Comparison of ENCODE assay signal across 11 mouse cellular contexts in genomic region chr3:86056678-86057077, GRCm38 (mm10). TPM values are rescaled to one million over a fixed set of nuclear protein-coding genes. Genes with fewer than 3 reads are reported as not detected.
DNase-seq lines count a peak whose midpoint lies in the region; ATAC-seq and TF ChIP-seq lines count a peak whose summit lies in the region.
"Had no signal": no experiment of that assay in that cellular context is flagged by ENCODE, and none has a peak within 500 bp of the region (broad histone marks: within the 10 kb centered on the region; RNA-seq: fewer than 3 reads in every experiment).

No protein-coding gene starts in this region.

- H3K9me3 ChIP-seq in kidney, embryonic 15.5 days (replicated peaks) = no peaks in the 10 kb centered on the region
- no peaks in the 10 kb centered on the region for H3K9me3 ChIP-seq in forebrain, embryonic 15.5 days
- H3K9me3 ChIP-seq: liver, embryonic 12.5 days had no signal

- 76% methylated on average over 4 of the region's 4 CpGs for WGBS in kidney, embryonic 15.5 days
- WGBS in kidney, adult 2 months = 29% methylated on average over 4 of the region's 4 CpGs
- 63% methylated on average over 4 of the region's 4 CpGs for WGBS in forebrain, embryonic 15.5 days

- H3K4me2 ChIP-seq in kidney, embryonic 15.5 days = no peak overlapping the region
- H3K4me2 ChIP-seq in forebrain, embryonic 15.5 days (replicated peaks) = no peak overlapping the region
- H3K4me2 ChIP-seq: liver, embryonic 12.5 days had no signal

- peaks cover 3% of the 10 kb centered on the region; the same call in 1 of the 2 replicates for H3K4me1 ChIP-seq in kidney, embryonic 15.5 days
- H3K4me1 ChIP-seq in embryonic fibroblast, embryonic 13.5 days (ENCODE audit: control insufficient read depth, insufficient read depth, low read length) = peaks cover 5% of the 10 kb centered on the region
- peaks cover 17% of the 10 kb centered on the region for H3K4me1 ChIP-seq in kidney, adult 2 months (ENCODE audit: control insufficient read depth, insufficient read depth, low read length)
- no peaks in the 10 kb centered on the region for H3K4me1 ChIP-seq in forebrain, embryonic 15.5 days
- H3K4me1 ChIP-seq: liver, embryonic 12.5 days had no signal

- ATAC-seq in kidney, embryonic 15.5 days (replicated peaks; ENCODE audit: low FRiP score) = no peak
- ATAC-seq in forebrain, embryonic 15.5 days (replicated peaks) = no peak
- ATAC-seq: liver, embryonic 12.5 days had no signal

- H3K9ac ChIP-seq in kidney, embryonic 15.5 days = no peak overlapping the region
- H3K9ac ChIP-seq in forebrain, embryonic 15.5 days (replicated peaks) = no peak overlapping the region
- H3K9ac ChIP-seq: liver, embryonic 12.5 days had no signal

- H3K27ac ChIP-seq in kidney, embryonic 15.5 days = no peak overlapping the region
- H3K27ac ChIP-seq in embryonic fibroblast, embryonic 13.5 days (ENCODE audit: insufficient read depth, low read length) = peak overlapping the region; percentile 89
- peak overlapping the region; percentile 85; the same call in 1 of the 2 replicates for H3K27ac ChIP-seq in kidney, adult 2 months (ENCODE audit: insufficient read depth, low read depth, low read length)
- no peak overlapping the region for H3K27ac ChIP-seq in forebrain, embryonic 15.5 days (replicated peaks)
- H3K27ac ChIP-seq: liver, embryonic 12.5 days had no signal

- TF ChIP-seq POLR2A in embryonic fibroblast, embryonic 13.5 days (IDR thresholded peaks at IDR 0.05; ENCODE audit: low read depth, low read length) = no peak
- no peak for TF ChIP-seq POLR2A in kidney, adult 2 months (IDR thresholded peaks at IDR 0.05; ENCODE audit: low read depth, low read length)

- H3K27me3 ChIP-seq in kidney, embryonic 15.5 days = no peaks in the 10 kb centered on the region
- no peaks in the 10 kb centered on the region for H3K27me3 ChIP-seq in kidney, adult 2 months (replicated peaks; ENCODE audit: control insufficient read depth, insufficient read depth, low read length)
- no peaks in the 10 kb centered on the region for H3K27me3 ChIP-seq in forebrain, embryonic 15.5 days
- H3K27me3 ChIP-seq: liver, embryonic 12.5 days had no signal

- no peaks in the 10 kb centered on the region for H3K36me3 ChIP-seq in kidney, embryonic 15.5 days
- no peaks in the 10 kb centered on the region for H3K36me3 ChIP-seq in kidney, adult 2 months (ENCODE audit: control insufficient read depth, insufficient read depth, low read length)
- H3K36me3 ChIP-seq in forebrain, embryonic 15.5 days = no peaks in the 10 kb centered on the region
- H3K36me3 ChIP-seq: liver, embryonic 12.5 days had no signal

- H3K4me3 ChIP-seq in kidney, embryonic 15.5 days (replicated peaks) = no peak overlapping the region
- no peak overlapping the region for H3K4me3 ChIP-seq in embryonic fibroblast, embryonic 13.5 days (ENCODE audit: insufficient read depth, low read length)
- H3K4me3 ChIP-seq in kidney, adult 2 months (ENCODE audit: insufficient read depth, low read depth, low read length) = no peak overlapping the region
- H3K4me3 ChIP-seq in forebrain, embryonic 15.5 days = no peak overlapping the region
- H3K4me3 ChIP-seq: liver, embryonic 12.5 days had no signal

- no peak for TF ChIP-seq CTCF in embryonic fibroblast, embryonic 13.5 days (IDR thresholded peaks at IDR 0.05; ENCODE audit: borderline replicate concordance, insufficient read depth, low read length)
- no peak for TF ChIP-seq CTCF in kidney, adult 2 months (conservative IDR thresholded peaks at IDR 0.05; ENCODE audit: insufficient read depth, insufficient read length, low read depth, low read length)

- DNase-seq in kidney, adult 18-20 months = peak; percentile 78
- peak; percentile 94 for DNase-seq in kidney, adult 2 months
- peak; percentile 39 to 66 for DNase-seq in lung, postnatal 4 days
- no peak for DNase-seq in cerebellum, postnatal 25 days
- DNase-seq in right cerebral cortex, postnatal 10 days (ENCODE audit: low spot score in 2 of 2) = no peak
- DNase-seq: thymus, adult 2 months had no signal

RNA-seq across cellular contexts. Expression of gene Prss48, which starts 54.4 kb away (rescaled TPM):
- polyA plus RNA-seq in kidney, embryonic 15.5 days (2015; fragmentation: Nextera tagmentation; extraction: Ambion mirVana) = 0.18 and 0.39 TPM in 2 replicates
- polyA plus RNA-seq in embryonic fibroblast, embryonic 13.5 days (2011; ENCODE audit: insufficient read length, low read depth, missing spikeins) = not detected in 2 replicates
- polyA plus RNA-seq in kidney, adult 2 months (2012; rRNA removed) = not detected in 2 replicates
- polyA plus RNA-seq in forebrain, embryonic 15.5 days (2015; fragmentation: Nextera tagmentation; extraction: Ambion mirVana) = not detected in 2 replicates
- polyA plus RNA-seq: liver, embryonic 12.5 days; neural tube, embryonic 14.5 days; thymus, adult 2 months had no signal

Comparison
In these comparisons a context has a peak if more than half of its experiments do, and no peak if none do; other contexts are left out.
1. H3K27ac ChIP-seq: peak in embryonic fibroblast, embryonic 13.5 days (single experiment) and kidney, adult 2 months (single experiment); none in kidney, embryonic 15.5 days (single experiment) and forebrain, embryonic 15.5 days (single experiment).
2. DNase-seq: peak in kidney, adult 18-20 months (single experiment), kidney, adult 2 months (single experiment) and lung, postnatal 4 days (2 of 2); none in cerebellum, postnatal 25 days (0 of 2) and right cerebral cortex, postnatal 10 days (0 of 2).